Mouse (Mus musculus) monocyte, adult 2 months (primary cell): ENCODE data around the gene Minar1.

Experiments used
- DNase-seq, 2 experiments: peaks; one replicate each; pipeline ENCODE4 v3.0.0; 2022; ENCODE audit warnings: low spot score in 2 of 2, low read depth in 1 of 2

Gene Minar1

GRCm38 (mm10) chr9:89623006-89623760 is at the start of gene Minar1:
TSS of gene Minar1 (minus strand) at chr9:89623125.
- DNase-seq, result no peak

GRCm38 (mm10) chr9:89669878-89670277 is 47.0 kb upstream of the Minar1 start:
- no peak for DNase-seq

GRCm38 (mm10) chr9:89667306-89667942 is 44.5 kb upstream of the Minar1 start:
- DNase-seq, result no peak

GRCm38 (mm10) chr9:89650913-89651312 is 28.0 kb upstream of the Minar1 start:
- DNase-seq, result peak in 1 of 2 experiments; percentile 1

- no peak for DNase-seq
These were observed 14.5 kb upstream of the Minar1 start for GRCm38 (mm10) chr9:89637453-89637852.

GRCm38 (mm10) chr9:89622296-89623005 is 474 bp downstream of the Minar1 start:
- DNase-seq, result no peak

- DNase-seq, result no peak
These were observed 1.2 kb downstream of the Minar1 start for GRCm38 (mm10) chr9:89621750-89622149.

- DNase-seq, result no peak
These were observed 2.6 kb downstream of the Minar1 start for GRCm38 (mm10) chr9:89620347-89620746.

- DNase-seq, result no peak
These were observed 6.0 kb downstream of the Minar1 start for GRCm38 (mm10) chr9:89616946-89617345.

- DNase-seq, result no peak
These were observed 12.3 kb downstream of the Minar1 start for GRCm38 (mm10) chr9:89610592-89610991.

GRCm38 (mm10) chr9:89607321-89607720 is 15.6 kb downstream of the Minar1 start:
- no peak for DNase-seq

GRCm38 (mm10) chr9:89606256-89606655 is 16.7 kb downstream of the Minar1 start:
- DNase-seq, result no peak

GRCm38 (mm10) chr9:89601891-89602290 is 21.0 kb downstream of the Minar1 start:
- no peak for DNase-seq

GRCm38 (mm10) chr9:89600677-89601076 is 22.2 kb downstream of the Minar1 start:
- DNase-seq, result no peak

- DNase-seq, result no peak
These were observed 25.9 kb downstream of the Minar1 start for GRCm38 (mm10) chr9:89597071-89597470.

GRCm38 (mm10) chr9:89596392-89596791 is 26.5 kb downstream of the Minar1 start:
- no peak for DNase-seq

GRCm38 (mm10) chr9:89592391-89592790 is 30.5 kb downstream of the Minar1 start:
- DNase-seq, result no peak

- DNase-seq, result no peak
These were observed 44.5 kb downstream of the Minar1 start for GRCm38 (mm10) chr9:89578422-89578821.

GRCm38 (mm10) chr9:89552663-89553062 is 70.3 kb downstream of the Minar1 start:
- DNase-seq, result no peak
